Mouse (Mus musculus): ENCODE measurements around the gene Zmynd12. TPM values are rescaled to one million over a fixed set of nuclear protein-coding genes. Genes with fewer than 3 reads are reported as not detected.

Zmynd12 gene
- total and polyA plus RNA-seq, 3 experiments = 0.25 to 0.75 (median 0.53) TPM

- H3K27me3 ChIP-seq (replicated peaks) = no peaks in the 10 kb centered on the region
- no peak for DNase-seq (ENCODE audit: extremely low read depth)
- no peak overlapping the region for H3K4me2 ChIP-seq (ENCODE audit: insufficient read depth, low read depth, poor library complexity, severe bottlenecking)
- peaks cover 0 to 2% of the 10 kb centered on the region in 2 experiments for H3K36me3 ChIP-seq (replicated peaks in 1 of 2; ENCODE audit: control insufficient read depth in 1 of 2, insufficient read depth in 1 of 2, low read length in 1 of 2)
- H3K4me3 ChIP-seq (replicated peaks in 1 of 3; ENCODE audit: low read depth in 2 of 3, low read length in 2 of 3, poor library complexity in 1 of 3) = no peak overlapping the region
- peaks cover 0 to 23% of the 10 kb centered on the region in 2 experiments; a peak in 3 of 4 replicates for H3K4me1 ChIP-seq (ENCODE audit: control insufficient read depth in 1 of 2, insufficient read depth in 2 of 2)
- dilution Hi-C loops (cut with MboI; ENCODE audit: extremely low pct_ligation_motif_present, extremely low pct_unique_long_range_greater_than_20kb, low sequenced_read_pairs) (no loop called here), in situ Hi-C loops (cut with MboI; ENCODE audit: low pct_ligation_motif_present, low pct_unique_long_range_greater_than_20kb, low sequenced_read_pairs) (no loop called here)
- no peaks in the 10 kb centered on the region for H3K79me2 ChIP-seq (replicated peaks; ENCODE audit: control insufficient read depth, extremely low read depth, insufficient read depth, poor library complexity, severe bottlenecking)
- TF ChIP-seq POLR2A (IDR thresholded peaks at IDR 0.05; ENCODE audit: low read depth, low read length) = no peak
- no peak for TF ChIP-seq CHD2 (IDR thresholded peaks at IDR 0.05; ENCODE audit: low read length)
- TF ChIP-seq ETS1 (conservative IDR thresholded peaks at IDR 0.05; ENCODE audit: low read depth, low read length) = no peak
- TF ChIP-seq MXI1 (IDR thresholded peaks at IDR 0.05; ENCODE audit: low read depth, low read length) = no peak
- no peak for TF ChIP-seq MYC (IDR thresholded peaks at IDR 0.05; ENCODE audit: low read depth, low read length)
- no peak for TF ChIP-seq E2F4 (IDR thresholded peaks at IDR 0.05; ENCODE audit: insufficient replicate concordance, low read depth, low read length)
- TF ChIP-seq TBP (conservative IDR thresholded peaks at IDR 0.05; ENCODE audit: low read depth, low read length) = no peak
- no peak for TF ChIP-seq KAT2A (IDR thresholded peaks at IDR 0.05; ENCODE audit: insufficient replicate concordance, low read length)
- TF ChIP-seq SIN3A (IDR thresholded peaks at IDR 0.05; ENCODE audit: low read length) = no peak
- no peak for TF ChIP-seq CTCF (conservative IDR thresholded peaks at IDR 0.05 in 1 of 2, IDR thresholded peaks at IDR 0.05 in 1 of 2; ENCODE audit: low read depth in 2 of 2, low read length in 2 of 2)
- TF ChIP-seq ELF1 (IDR thresholded peaks at IDR 0.05; ENCODE audit: low read depth, low read length) = no peak
- no peak for TF ChIP-seq RCOR1 (conservative IDR thresholded peaks at IDR 0.05; ENCODE audit: low read depth, low read length)
- TF ChIP-seq CHD1 (IDR thresholded peaks at IDR 0.05; ENCODE audit: low read depth, low read length) = no peak
- TF ChIP-seq MAX (IDR thresholded peaks at IDR 0.05; ENCODE audit: low read length) = no peak
- no peak for TF ChIP-seq GABPA (IDR thresholded peaks at IDR 0.05; ENCODE audit: insufficient replicate concordance, low read depth, low read length)
- no peak overlapping the region for H3K27ac ChIP-seq (ENCODE audit: insufficient read depth, low read depth)
- H3K9ac ChIP-seq (ENCODE audit: insufficient read depth, low read depth) = no peak overlapping the region
- H3K9me3 ChIP-seq (replicated peaks; ENCODE audit: low read length) = no peaks in the 10 kb centered on the region
Measured at GRCm38 (mm10) chr4:119447786-119448185, 25.2 kb downstream of the Zmynd12 start.

- Histone ChIP-seq H3K4me3 (replicated peaks in 1 of 3; ENCODE audit: low read depth in 2 of 3, low read length in 2 of 3, poor library complexity in 1 of 3) (no peak overlapping the region), H3K9ac (ENCODE audit: insufficient read depth, low read depth) (no peak overlapping the region), H3K4me1 (ENCODE audit: control insufficient read depth in 1 of 2, insufficient read depth in 2 of 2) (peaks cover 0 to 22% of the 10 kb centered on the region in 2 experiments; a peak in 3 of 4 replicates), H3K9me3 (replicated peaks; ENCODE audit: low read length) (peaks cover 2% of the 10 kb centered on the region), H3K36me3 (replicated peaks in 1 of 2; ENCODE audit: control insufficient read depth in 1 of 2, insufficient read depth in 1 of 2, low read length in 1 of 2) (peaks cover 0 to 5% of the 10 kb centered on the region in 2 experiments), H3K27me3 (replicated peaks) (no peaks in the 10 kb centered on the region), H3K4me2 (ENCODE audit: insufficient read depth, low read depth, poor library complexity, severe bottlenecking) (no peak overlapping the region), H3K27ac (ENCODE audit: insufficient read depth, low read depth) (no peak overlapping the region), H3K79me2 (replicated peaks; ENCODE audit: control insufficient read depth, extremely low read depth, insufficient read depth, poor library complexity, severe bottlenecking) (no peaks in the 10 kb centered on the region)
- in situ Hi-C loops (cut with MboI; ENCODE audit: low pct_ligation_motif_present, low pct_unique_long_range_greater_than_20kb, low sequenced_read_pairs) = no loop called here
- TF ChIP-seq RCOR1 (conservative IDR thresholded peaks at IDR 0.05; ENCODE audit: low read depth, low read length) (no peak), MAX (IDR thresholded peaks at IDR 0.05; ENCODE audit: low read length) (no peak), SMC3 (IDR thresholded peaks at IDR 0.05; ENCODE audit: low read depth, low read length) (no peak), CTCF (conservative IDR thresholded peaks at IDR 0.05 in 1 of 2, IDR thresholded peaks at IDR 0.05 in 1 of 2; ENCODE audit: low read depth in 2 of 2, low read length in 2 of 2) (no peak), BHLHE40 (IDR thresholded peaks at IDR 0.05; ENCODE audit: low read depth, low read length) (no peak), MAFK (IDR thresholded peaks at IDR 0.05; ENCODE audit: insufficient replicate concordance, low read length) (no peak), ZNF384 (IDR thresholded peaks at IDR 0.05; ENCODE audit: low read depth, low read length) (no peak), GABPA (IDR thresholded peaks at IDR 0.05; ENCODE audit: insufficient replicate concordance, low read depth, low read length) (no peak), UBTF (IDR thresholded peaks at IDR 0.05; ENCODE audit: low read depth, low read length) (no peak), ETS1 (conservative IDR thresholded peaks at IDR 0.05; ENCODE audit: low read depth, low read length) (no peak), JUN (IDR thresholded peaks at IDR 0.05; ENCODE audit: insufficient read depth, low read depth, low read length) (no peak), POLR2A (IDR thresholded peaks at IDR 0.05; ENCODE audit: low read depth, low read length) (no peak), HCFC1 (IDR thresholded peaks at IDR 0.05; ENCODE audit: low read depth, low read length) (no peak), ELF1 (IDR thresholded peaks at IDR 0.05; ENCODE audit: low read depth, low read length) (no peak), MAZ (IDR thresholded peaks at IDR 0.05; ENCODE audit: low read depth, low read length) (no peak), CHD1 (IDR thresholded peaks at IDR 0.05; ENCODE audit: low read depth, low read length) (no peak), PAX5 (IDR thresholded peaks at IDR 0.05; ENCODE audit: low read length) (no peak), RAD21 (IDR thresholded peaks at IDR 0.05; ENCODE audit: low read depth, low read length) (no peak), KAT2A (IDR thresholded peaks at IDR 0.05; ENCODE audit: insufficient replicate concordance, low read length) (no peak)
- dilution Hi-C loops (cut with MboI; ENCODE audit: extremely low pct_ligation_motif_present, extremely low pct_unique_long_range_greater_than_20kb, low sequenced_read_pairs) = no loop called here
- no peak for DNase-seq (ENCODE audit: extremely low read depth)
Measured at GRCm38 (mm10) chr4:119450436-119450835, 27.8 kb downstream of the Zmynd12 start.

Data from CH12.LX (cell line).